Mouse (Mus musculus) E14TG2a.4 (cell line): ENCODE results near the gene Maf.

Source experiments
- H3K27me3 ChIP-seq: 2 replicates; pipeline ENCODE4 v1.6.1; 2014; ENCODE audit warnings: low read length, control low read depth; ENCODE audit not compliant: insufficient read depth
- H3K36me3 ChIP-seq: 2 replicates; pipeline ENCODE4 v1.6.1; 2014; ENCODE audit warnings: low read length, control low read depth; ENCODE audit not compliant: insufficient read depth
- H3K4me1 ChIP-seq: replicated peaks from 2 replicates; pipeline ENCODE4 v1.6.1; 2014; ENCODE audit warnings: low read depth, low read length, control low read depth
- H3K4me3 ChIP-seq: replicated peaks from 2 replicates; pipeline ENCODE4 v1.5.1; 2014; ENCODE audit warnings: mild to moderate bottlenecking, low read length
- H3K9me3 ChIP-seq: 2 replicates; pipeline ENCODE4 v1.6.1; 2014; ENCODE audit warnings: low read length, control low read depth
- CTCF ChIP-seq: conservative IDR thresholded peaks from 2 replicates; pipeline ENCODE4 v1.5.1; 2014; ENCODE audit warnings: low read length
- NANOG ChIP-seq: IDR thresholded peaks from 2 replicates; pipeline ENCODE4 v1.6.1; 2014; ENCODE audit warnings: borderline replicate concordance, low read length, mixed read lengths
- POU5F1 ChIP-seq: IDR thresholded peaks from 2 replicates; pipeline ENCODE4 v1.6.1; 2014; ENCODE audit warnings: low read length, borderline replicate concordance

The Maf gene

GRCm38 (mm10) chr8:115639951-115640350 is 67.6 kb downstream of the Maf start:
- no peaks in the 10 kb centered on the region for H3K27me3 ChIP-seq
- TF ChIP-seq NANOG (no peak), CTCF (no peak), POU5F1 (no peak)

GRCm38 (mm10) chr8:115636751-115637150 is 70.8 kb downstream of the Maf start:
- no peaks in the 10 kb centered on the region for H3K9me3 ChIP-seq
- H3K27me3 ChIP-seq, result no peaks in the 10 kb centered on the region
- TF ChIP-seq NANOG (no peak), POU5F1 (no peak), CTCF (no peak)
- H3K36me3 ChIP-seq, result no peaks in the 10 kb centered on the region
- peaks cover 8% of the 10 kb centered on the region for H3K4me1 ChIP-seq
- H3K4me3 ChIP-seq, result no peak overlapping the region

More at GRCm38 (mm10) chr8:115639951-115640350, 67.6 kb downstream of the Maf start:
- H3K4me3 ChIP-seq, result no peak overlapping the region
- no peaks in the 10 kb centered on the region for H3K9me3 ChIP-seq
- H3K36me3 ChIP-seq, result no peaks in the 10 kb centered on the region
- H3K4me1 ChIP-seq, result no peaks in the 10 kb centered on the region
